16 mouse cellular contexts compared by ENCODE assay signal in the genomic region with DNA sequence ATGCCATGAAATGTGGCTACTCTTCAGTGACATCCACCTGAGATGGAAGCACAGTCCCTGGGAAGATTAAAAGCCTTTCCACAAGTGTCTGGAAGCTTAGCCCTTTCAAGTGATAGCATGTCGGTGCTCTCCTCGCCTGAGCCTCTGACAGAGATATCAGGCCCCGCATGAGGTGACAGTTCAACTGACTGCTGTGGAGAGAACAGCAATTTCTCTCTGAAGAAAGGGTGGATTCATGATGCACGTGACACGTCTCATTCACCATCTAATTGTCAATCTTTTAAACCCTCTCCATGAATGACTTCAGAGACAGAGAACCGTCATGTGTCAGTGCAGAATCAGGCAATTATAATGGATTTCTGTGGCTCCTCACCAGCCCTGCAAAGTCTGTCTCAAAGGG.
DNase-seq lines count a peak whose midpoint lies in the region; ATAC-seq and TF ChIP-seq lines count a peak whose summit lies in the region.
"Had no signal": no experiment of that assay in that cellular context is flagged by ENCODE, and none has a peak within 500 bp of the region (broad histone marks: within the 10 kb centered on the region; RNA-seq: fewer than 3 reads in every experiment).

No protein-coding gene starts in this region.

- ATAC-seq in midbrain, embryonic 13.5 days: peak; percentile 60
- ATAC-seq in forebrain, postnatal 0 days: peak; percentile 25; the same call in 1 of the 2 replicates
- no peak for ATAC-seq in midbrain, embryonic 14.5 days (ENCODE audit: low FRiP score, low TSS enrichment)
- ATAC-seq: inflammation-experienced regulatory T-cells, adult 6 months; liver, embryonic 12.5 days had no signal

- no peak overlapping the region for H3K4me2 ChIP-seq in midbrain, embryonic 13.5 days (replicated peaks)
- no peak overlapping the region for H3K4me2 ChIP-seq in forebrain, postnatal 0 days (ENCODE audit: low read depth)
- H3K4me2 ChIP-seq in midbrain, embryonic 14.5 days (ENCODE audit: low read length): no peak overlapping the region
- H3K4me2 ChIP-seq: liver, embryonic 12.5 days; lung, embryonic 14.5 days; stomach, embryonic 15.5 days had no signal

- no peak for DNase-seq in midbrain, embryonic 10.5 days (ENCODE audit: low spot score)
- DNase-seq in forebrain, postnatal 0 days: peak; percentile 19
- DNase-seq in midbrain, embryonic 14.5 days: peak; percentile 49
- DNase-seq in adrenal gland, postnatal 10 days: no peak
- no peak for DNase-seq in gastrocnemius, postnatal 36 days
- DNase-seq in testis, postnatal 14 days (ENCODE audit: low spot score): no peak
- DNase-seq: heart, postnatal 10 days; kidney, adult 9 months; kidney, postnatal 4 days had no signal

- intact Hi-C loops in gastrocnemius, postnatal 36 days (cut with DNase I): no loop called here

- H3K9me3 ChIP-seq in midbrain, embryonic 13.5 days: no peaks in the 10 kb centered on the region
- H3K9me3 ChIP-seq in midbrain, embryonic 10.5 days (replicated peaks): no peaks in the 10 kb centered on the region
- no peaks in the 10 kb centered on the region for H3K9me3 ChIP-seq in forebrain, postnatal 0 days (ENCODE audit: low read length)
- H3K9me3 ChIP-seq in midbrain, embryonic 14.5 days (ENCODE audit: control insufficient read depth, low read length): no peaks in the 10 kb centered on the region
- H3K9me3 ChIP-seq: heart, embryonic 10.5 days; liver, embryonic 12.5 days; stomach, embryonic 15.5 days had no signal

- peak overlapping the region; percentile 51 for H3K27ac ChIP-seq in midbrain, embryonic 13.5 days
- H3K27ac ChIP-seq in midbrain, embryonic 10.5 days (replicated peaks): no peak overlapping the region
- H3K27ac ChIP-seq in forebrain, postnatal 0 days (ENCODE audit: low read depth, low read length): peak overlapping the region; percentile 6; the same call in 1 of the 2 replicates
- H3K27ac ChIP-seq in midbrain, embryonic 14.5 days (replicated peaks; ENCODE audit: low read depth, low read length): peak overlapping the region; percentile 68
- H3K27ac ChIP-seq: heart, embryonic 10.5 days; liver, embryonic 12.5 days; stomach, embryonic 15.5 days had no signal

- no peak overlapping the region for H3K9ac ChIP-seq in midbrain, embryonic 13.5 days (replicated peaks)
- H3K9ac ChIP-seq in forebrain, postnatal 0 days: no peak overlapping the region
- H3K9ac ChIP-seq in midbrain, embryonic 14.5 days (replicated peaks; ENCODE audit: low read length): no peak overlapping the region
- H3K9ac ChIP-seq: liver, embryonic 12.5 days; lung, embryonic 14.5 days; stomach, embryonic 15.5 days had no signal

- TF ChIP-seq CTCF in forebrain, postnatal 0 days (IDR thresholded peaks at IDR 0.05; ENCODE audit: low read depth): no peak

- H3K4me1 ChIP-seq in midbrain, embryonic 13.5 days (replicated peaks): peaks cover 62% of the 10 kb centered on the region
- H3K4me1 ChIP-seq in midbrain, embryonic 10.5 days: peaks cover 43% of the 10 kb centered on the region
- H3K4me1 ChIP-seq in forebrain, postnatal 0 days (ENCODE audit: insufficient read depth): peaks cover 7% of the 10 kb centered on the region
- H3K4me1 ChIP-seq in midbrain, embryonic 14.5 days (ENCODE audit: control insufficient read depth, insufficient read depth, low read length): peaks cover 51% of the 10 kb centered on the region
- H3K4me1 ChIP-seq: liver, embryonic 12.5 days; stomach, embryonic 15.5 days had no signal

- no peaks in the 10 kb centered on the region for H3K36me3 ChIP-seq in midbrain, embryonic 13.5 days
- H3K36me3 ChIP-seq in midbrain, embryonic 10.5 days: no peaks in the 10 kb centered on the region
- no peaks in the 10 kb centered on the region for H3K36me3 ChIP-seq in forebrain, postnatal 0 days (ENCODE audit: insufficient read depth)
- no peaks in the 10 kb centered on the region for H3K36me3 ChIP-seq in midbrain, embryonic 14.5 days (ENCODE audit: control insufficient read depth, insufficient read depth, low read length)
- H3K36me3 ChIP-seq: heart, embryonic 10.5 days; liver, embryonic 12.5 days; stomach, embryonic 15.5 days had no signal

- WGBS in midbrain, embryonic 13.5 days: 26% methylated on average over 6 of the region's 6 CpGs
- WGBS in midbrain, embryonic 10.5 days: 48% methylated on average over 6 of the region's 6 CpGs
- WGBS in forebrain, postnatal 0 days: 47% methylated on average over 6 of the region's 6 CpGs
- 13% methylated on average over 6 of the region's 6 CpGs for WGBS in midbrain, embryonic 14.5 days

- no peak overlapping the region for H3K4me3 ChIP-seq in midbrain, embryonic 13.5 days (replicated peaks)
- H3K4me3 ChIP-seq in midbrain, embryonic 10.5 days: no peak overlapping the region
- no peak overlapping the region for H3K4me3 ChIP-seq in forebrain, postnatal 0 days (ENCODE audit: low read depth, low read length)
- no peak overlapping the region for H3K4me3 ChIP-seq in midbrain, embryonic 14.5 days (replicated peaks; ENCODE audit: low read depth, low read length)
- H3K4me3 ChIP-seq: heart, embryonic 10.5 days; liver, embryonic 12.5 days; myocyte; stomach, embryonic 15.5 days had no signal

- H3K27me3 ChIP-seq in midbrain, embryonic 13.5 days: no peaks in the 10 kb centered on the region
- H3K27me3 ChIP-seq in midbrain, embryonic 10.5 days (ENCODE audit: low read depth, poor library complexity, severe bottlenecking): peaks cover 11% of the 10 kb centered on the region; the same call in 1 of the 2 replicates
- no peaks in the 10 kb centered on the region for H3K27me3 ChIP-seq in forebrain, postnatal 0 days (ENCODE audit: insufficient read depth, low read length)
- H3K27me3 ChIP-seq in midbrain, embryonic 14.5 days (ENCODE audit: control insufficient read depth, insufficient read depth, low read length): no peaks in the 10 kb centered on the region
- H3K27me3 ChIP-seq: stomach, embryonic 15.5 days had no signal

Comparison
In these comparisons a context has a peak if more than half of its experiments do, and no peak if none do; other contexts are left out.
1. DNase-seq: peak in forebrain, postnatal 0 days (single experiment) and midbrain, embryonic 14.5 days (single experiment); none in midbrain, embryonic 10.5 days (single experiment), adrenal gland, postnatal 10 days (single experiment), gastrocnemius, postnatal 36 days (0 of 2) and testis, postnatal 14 days (single experiment).